Mouse (Mus musculus): ENCODE measurements around the gene Dnajb3. TPM values are rescaled to one million over a fixed set of nuclear protein-coding genes. Genes with fewer than 3 reads are reported as not detected.
"Not testable (repeated sequence)": the region's sequence is repeated elsewhere in the genome, so short reads cannot be mapped to it uniquely, and the experiment has no call there.

The Dnajb3 gene
- total RNA-seq, 2 experiments from 2014 or later: not detected

- intact Hi-C loops (cut with DNase I): no loop called here
- Histone ChIP-seq H3K4me3 (no peak within 1 kb of the TSS), H3K27ac (no peak within 1 kb of the TSS)
- no peak for DNase-seq
- TF ChIP-seq CTCF (IDR thresholded peaks at IDR 0.05): no peak
Measured at GRCm38 (mm10) chr1:88200456-88200855, 5.1 kb downstream of the Dnajb3 start, which contains the start of gene Ugt1a2. Ugt1a2 (plus strand) TSS chr1:88200601.

- TF ChIP-seq CTCF (IDR thresholded peaks at IDR 0.05): no peak
- DNase-seq: no peak
- intact Hi-C loops (cut with DNase I): no loop called here
- Histone ChIP-seq H3K27ac (no peak overlapping the region), H3K4me3 (no peak overlapping the region)
Measured at GRCm38 (mm10) chr1:88199996-88200395, 5.6 kb downstream of the Dnajb3 start.

- H3K27ac ChIP-seq: no peak overlapping the region
- no peak for DNase-seq
- no peak for TF ChIP-seq CTCF (IDR thresholded peaks at IDR 0.05)
- intact Hi-C loops (cut with DNase I): no loop called here
- no peak overlapping the region for H3K4me3 ChIP-seq
Measured at GRCm38 (mm10) chr1:88197443-88197842, 8.1 kb downstream of the Dnajb3 start.

GRCm38 (mm10) chr1:88195687-88196086, 9.9 kb downstream of the Dnajb3 start:
- DNase-seq: no peak
- Histone ChIP-seq H3K4me3 (no peak overlapping the region), H3K27ac (no peak overlapping the region)
- intact Hi-C loops (cut with DNase I): no loop called here
- TF ChIP-seq CTCF (IDR thresholded peaks at IDR 0.05): no peak

- Histone ChIP-seq H3K27ac (no peak overlapping the region), H3K4me3 (no peak overlapping the region)
- DNase-seq: no peak
- intact Hi-C loops (cut with DNase I): no loop called here
- TF ChIP-seq CTCF (IDR thresholded peaks at IDR 0.05): no peak
Measured at GRCm38 (mm10) chr1:88192136-88192535, 13.4 kb downstream of the Dnajb3 start.

- no peak for DNase-seq
- Histone ChIP-seq H3K4me3 (no peak overlapping the region), H3K27ac (no peak overlapping the region)
- intact Hi-C loops (cut with DNase I): no loop called here
- no peak for TF ChIP-seq CTCF (IDR thresholded peaks at IDR 0.05)
Measured at GRCm38 (mm10) chr1:88186325-88186935, 19.2 kb downstream of the Dnajb3 start.

- DNase-seq: no peak
- no peak overlapping the region for H3K27ac ChIP-seq
- no peak overlapping the region for H3K4me3 ChIP-seq
- intact Hi-C loops (cut with DNase I): no loop called here
- TF ChIP-seq CTCF (IDR thresholded peaks at IDR 0.05): no peak
Measured at GRCm38 (mm10) chr1:88179657-88180056, 25.9 kb downstream of the Dnajb3 start.

- H3K27ac ChIP-seq; DNase-seq; H3K4me3 ChIP-seq; intact Hi-C loops (cut with DNase I): not testable (repeated sequence)
Measured at GRCm38 (mm10) chr1:88172190-88172589, 33.4 kb downstream of the Dnajb3 start.

- H3K4me3 ChIP-seq: no peak within 1 kb of the TSS
- H3K27ac ChIP-seq: no peak within 1 kb of the TSS
- intact Hi-C loops (cut with DNase I): no loop called here
- TF ChIP-seq CTCF (IDR thresholded peaks at IDR 0.05): no peak
- DNase-seq: no peak
Measured at GRCm38 (mm10) chr1:88165711-88166110, 39.9 kb downstream of the Dnajb3 start, which contains the start of gene Ugt1a5. Ugt1a5 (plus strand) TSS chr1:88166012.

- TF ChIP-seq CTCF (IDR thresholded peaks at IDR 0.05): no peak
- no peak for DNase-seq
- H3K27ac ChIP-seq: no peak overlapping the region
- intact Hi-C loops (cut with DNase I): no loop called here
- H3K4me3 ChIP-seq: no peak overlapping the region
Measured at GRCm38 (mm10) chr1:88158430-88158829, 47.2 kb downstream of the Dnajb3 start.

Other genes with a start within 250 kb of the Dnajb3 start
- 10 to 100 TPM; 10.1 to 10.5 TPM for gene Usp40, start 197.2 kb downstream of the Dnajb3 start, total RNA-seq (2021)
- gene Ugt1a10, start 150.4 kb downstream of the Dnajb3 start, total RNA-seq (2021): not detected
- not detected for gene Ugt1a9, start 135.0 kb downstream of the Dnajb3 start, total RNA-seq (2021)
- gene Ugt1a8, start 118.0 kb downstream of the Dnajb3 start, total RNA-seq (2021): not detected
- gene Ugt1a7c, start 110.7 kb downstream of the Dnajb3 start, total RNA-seq (2021): under 1 TPM in 1 of 2 experiments, not detected in 1; 0.59 TPM
- under 1 TPM; 0.17 to 0.46 TPM for gene Ugt1a6b, start 102.5 kb downstream of the Dnajb3 start, total RNA-seq (2021)
- under 1 TPM; 0.10 to 0.45 TPM for gene Ugt1a6a, start 71.0 kb downstream of the Dnajb3 start, total RNA-seq (2021)
- under 1 TPM; 0.14 to 0.23 TPM for gene Ugt1a5, start 39.8 kb downstream of the Dnajb3 start, total RNA-seq (2021)
- not detected for gene Ugt1a2, start 5.2 kb downstream of the Dnajb3 start, total RNA-seq (2021)
- gene Ugt1a1, start 6.2 kb upstream of the Dnajb3 start, total RNA-seq (2021): not detected
- not detected for gene Mroh2a, start 21.2 kb upstream of the Dnajb3 start, total RNA-seq (2021)
- gene Hjurp, start 71.9 kb upstream of the Dnajb3 start, total RNA-seq (2021): 1 to 10 TPM; 6.1 to 6.6 TPM
- gene Trpm8, start 71.9 kb upstream of the Dnajb3 start, total RNA-seq (2021): not detected
- not detected for gene Spp2, start 201.2 kb upstream of the Dnajb3 start, total RNA-seq (2021)